Mouse (Mus musculus) forebrain, embryonic 16.5 days (tissue): Measurements from ENCODE around the gene Polr1b. TPM values are rescaled to one million over a fixed set of nuclear protein-coding genes. Genes with fewer than 3 reads are reported as not detected.

Experiments used
- ATAC-seq: fragments of 200-750 bp; cut with Nextera tagmentation; 2 replicates; pipeline ENCODE4 v1.8.0; 2017; ENCODE audit warnings: mild to moderate bottlenecking, moderate library complexity
- H3K27ac ChIP-seq: fragments of 300-500 bp; sonication (generic); 2 replicates; pipeline ENCODE4 v1.5.1; 2014; ENCODE audit warnings: low read length, control low read depth
- H3K27me3 ChIP-seq: fragments of 300-500 bp; sonication (generic); replicated peaks from 2 replicates; pipeline ENCODE4 v1.6.1; 2014; ENCODE audit warnings: low read length; ENCODE audit not compliant: control insufficient read depth, insufficient read depth
- H3K36me3 ChIP-seq: fragments of 300-500 bp; sonication (generic); 2 replicates; pipeline ENCODE4 v1.6.1; 2014; ENCODE audit not compliant: control insufficient read depth, insufficient read depth
- H3K4me1 ChIP-seq: fragments of 300-500 bp; sonication (generic); replicated peaks from 2 replicates; pipeline ENCODE4 v1.6.1; 2014; ENCODE audit warnings: low read length; ENCODE audit not compliant: control insufficient read depth, insufficient read depth
- H3K4me2 ChIP-seq: fragments of 300-500 bp; sonication (generic); 2 replicates; pipeline ENCODE4 v1.6.1; 2014; ENCODE audit warnings: mild to moderate bottlenecking, low read length, control low read depth
- H3K4me3 ChIP-seq: fragments of 300-500 bp; sonication (generic); replicated peaks from 2 replicates; pipeline ENCODE4 v1.5.1; 2014; ENCODE audit warnings: mild to moderate bottlenecking, low read length, control low read depth
- H3K9ac ChIP-seq: fragments of 300-500 bp; sonication (generic); replicated peaks from 2 replicates; pipeline ENCODE4 v1.6.1; 2014; ENCODE audit warnings: low read depth, low read length, control low read depth
- H3K9me3 ChIP-seq: fragments of 300-500 bp; sonication (generic); 2 replicates; pipeline ENCODE4 v1.6.1; 2016; ENCODE audit warnings: low read length; ENCODE audit not compliant: control insufficient read depth
- WGBS: fragments of 180-500 bp; shearing (Covaris S2); extraction: QIAGEN DNeasy Blood & Tissue Kit; methylation state at CpG from one replicate; pipeline ENCODE4 v1.1.7; 2014; 5-methylcytosine and 5-hydroxymethylcytosine counted together
- polyA plus RNA-seq: library from polyadenylated mRNA; unstranded; fragments of >200 nt; fragmentation: Nextera tagmentation; extraction: Ambion mirVana; gene quantifications from 2 replicates; pipeline ENCODE4 v1.2.1, GENCODE M21; 2015

Polr1b gene
- polyA plus RNA-seq, 1 experiment from 2014 or later, result 19.1 TPM

- H3K27me3 ChIP-seq, result no peaks in the 10 kb centered on the region
- ATAC-seq, result no peak
- WGBS, result 90% methylated on average over 18 of the region's 18 CpGs
These were observed 6.7 kb upstream of the Polr1b start for GRCm38 (mm10) chr2:129093926-129094724.

GRCm38 (mm10) chr2:129112924-129113323 lies 12.1 kb downstream of the Polr1b start:
- Histone ChIP-seq H3K4me2 (no peak overlapping the region), H3K9me3 (no peaks in the 10 kb centered on the region), H3K9ac (no peak overlapping the region), H3K27ac (no peak overlapping the region), H3K4me1 (no peaks in the 10 kb centered on the region), H3K36me3 (peaks cover 21% of the 10 kb centered on the region), H3K4me3 (no peak overlapping the region), H3K27me3 (no peaks in the 10 kb centered on the region)
- WGBS, result 86% methylated on average over 5 of the region's 5 CpGs
- ATAC-seq, result no peak

More at GRCm38 (mm10) chr2:129093926-129094724, 6.7 kb upstream of the Polr1b start:
- H3K36me3 ChIP-seq, result peaks cover 9% of the 10 kb centered on the region; the same call in 1 of the 2 replicates
- no peak overlapping the region for H3K4me2 ChIP-seq
- H3K27ac ChIP-seq, result no peak overlapping the region
- no peak overlapping the region for H3K9ac ChIP-seq
- H3K4me1 ChIP-seq, result no peaks in the 10 kb centered on the region
- no peaks in the 10 kb centered on the region for H3K9me3 ChIP-seq
- H3K4me3 ChIP-seq, result no peak overlapping the region

GRCm38 (mm10) chr2:129115706-129116367 lies 15.0 kb downstream of the Polr1b start:
- ATAC-seq, result no peak
- Histone ChIP-seq H3K4me2 (no peak overlapping the region), H3K9me3 (no peaks in the 10 kb centered on the region), H3K4me3 (no peak overlapping the region), H3K36me3 (peaks cover 34% of the 10 kb centered on the region), H3K9ac (no peak overlapping the region), H3K27ac (no peak overlapping the region), H3K4me1 (no peaks in the 10 kb centered on the region), H3K27me3 (no peaks in the 10 kb centered on the region)
- WGBS, result 92% methylated on average over 9 of the region's 9 CpGs

GRCm38 (mm10) chr2:129116368-129116739 lies 15.6 kb downstream of the Polr1b start:
- 96% methylated on average over 1 of the region's 1 CpGs for WGBS
- H3K36me3 ChIP-seq, result peaks cover 34% of the 10 kb centered on the region
- H3K9me3 ChIP-seq, result no peaks in the 10 kb centered on the region
- no peak for ATAC-seq
- H3K27ac ChIP-seq, result no peak overlapping the region
- H3K9ac ChIP-seq, result no peak overlapping the region
- no peak overlapping the region for H3K4me3 ChIP-seq
- no peaks in the 10 kb centered on the region for H3K27me3 ChIP-seq
- H3K4me2 ChIP-seq, result no peak overlapping the region
- H3K4me1 ChIP-seq, result no peaks in the 10 kb centered on the region

- Histone ChIP-seq H3K4me2 (no peak overlapping the region), H3K27me3 (no peaks in the 10 kb centered on the region), H3K36me3 (peaks cover 37% of the 10 kb centered on the region), H3K9me3 (no peaks in the 10 kb centered on the region), H3K27ac (no peak overlapping the region), H3K4me1 (no peaks in the 10 kb centered on the region), H3K4me3 (no peak overlapping the region), H3K9ac (no peak overlapping the region)
- 94% methylated on average over 12 of the region's 12 CpGs for WGBS
- ATAC-seq, result no peak
These were observed 17.3 kb downstream of the Polr1b start for GRCm38 (mm10) chr2:129118061-129118460.

- Histone ChIP-seq H3K9me3 (no peaks in the 10 kb centered on the region), H3K4me2 (no peak overlapping the region), H3K27me3 (no peaks in the 10 kb centered on the region), H3K36me3 (peaks cover 35% of the 10 kb centered on the region), H3K9ac (no peak overlapping the region), H3K27ac (no peak overlapping the region), H3K4me1 (no peaks in the 10 kb centered on the region), H3K4me3 (no peak overlapping the region)
- ATAC-seq, result no peak
- WGBS, result 92% methylated on average over 8 of the region's 8 CpGs
These were observed 21.2 kb downstream of the Polr1b start for GRCm38 (mm10) chr2:129121986-129122385.

- peak within 1 kb of the TSS; percentile 69 for H3K9ac ChIP-seq
- 0% methylated on average over 35 of the region's 35 CpGs for WGBS
- peaks cover 4% of the 10 kb centered on the region; the same call in 1 of the 2 replicates for H3K9me3 ChIP-seq
- peaks cover 24% of the 10 kb centered on the region for H3K36me3 ChIP-seq
- peak within 1 kb of the TSS; percentile 60 for H3K4me3 ChIP-seq
- peak within 1 kb of the TSS; percentile 72 for H3K27ac ChIP-seq
- peak; percentile 100 for ATAC-seq
- H3K27me3 ChIP-seq, result no peaks in the 10 kb centered on the region
- H3K4me2 ChIP-seq, result peak within 1 kb of the TSS; percentile 69
- H3K4me1 ChIP-seq, result peaks cover 14% of the 10 kb centered on the region
These were observed 28.7 kb downstream of the Polr1b start, which contains the start of gene Chchd5 for GRCm38 (mm10) chr2:129129412-129129929. Gene Chchd5, plus strand, starts transcription at chr2:129129700.

- Histone ChIP-seq H3K4me1 (peaks cover 14% of the 10 kb centered on the region), H3K4me2 (peak overlapping the region; percentile 69), H3K9ac (peak overlapping the region; percentile 53), H3K27ac (peak overlapping the region; percentile 72), H3K36me3 (peaks cover 22% of the 10 kb centered on the region), H3K27me3 (no peaks in the 10 kb centered on the region), H3K9me3 (peaks cover 4% of the 10 kb centered on the region; the same call in 1 of the 2 replicates), H3K4me3 (peak overlapping the region; percentile 60)
- ATAC-seq, result peak; percentile 31
- 30% methylated on average over 18 of the region's 18 CpGs for WGBS
These were observed 29.3 kb downstream of the Polr1b start for GRCm38 (mm10) chr2:129129987-129130545.

- Histone ChIP-seq H3K9ac (no peak overlapping the region), H3K4me2 (peak overlapping the region; percentile 69), H3K27me3 (no peaks in the 10 kb centered on the region), H3K36me3 (peaks cover 15% of the 10 kb centered on the region), H3K27ac (no peak overlapping the region), H3K4me1 (peaks cover 14% of the 10 kb centered on the region), H3K4me3 (no peak overlapping the region), H3K9me3 (peaks cover 4% of the 10 kb centered on the region; the same call in 1 of the 2 replicates)
- no peak for ATAC-seq
- 93% methylated on average over 2 of the region's 2 CpGs for WGBS
These were observed 30.0 kb downstream of the Polr1b start for GRCm38 (mm10) chr2:129130776-129131175.
